Mouse (Mus musculus) urinary bladder, postnatal 25 days (tissue): ENCODE data around the gene Lgals9.
"Not testable (repeated sequence)": the region's sequence is repeated elsewhere in the genome, so short reads cannot be mapped to it uniquely, and the experiment has no call there.

Experiments used
- DNase-seq: peaks from one replicate; pipeline ENCODE4 v3.0.0; 2022; ENCODE audit warnings: low spot score

Lgals9 gene

GRCm38 (mm10) chr11:79007356-79007755, 22.6 kb upstream of the Lgals9 start:
- not testable (repeated sequence) for DNase-seq

- DNase-seq = no peak
Observed at GRCm38 (mm10) chr11:79006417-79006816, 21.7 kb upstream of the Lgals9 start.

GRCm38 (mm10) chr11:79005578-79006394, 21.0 kb upstream of the Lgals9 start:
- no peak for DNase-seq

GRCm38 (mm10) chr11:79003769-79004638, 19.3 kb upstream of the Lgals9 start:
- DNase-seq = no peak

GRCm38 (mm10) chr11:79003053-79003768, 18.5 kb upstream of the Lgals9 start:
- DNase-seq = no peak

GRCm38 (mm10) chr11:79002551-79002951, 17.8 kb upstream of the Lgals9 start:
- no peak for DNase-seq

- DNase-seq = no peak
Observed at GRCm38 (mm10) chr11:79001871-79002270, 17.1 kb upstream of the Lgals9 start.

- no peak for DNase-seq
Observed at GRCm38 (mm10) chr11:78999118-78999517, 14.4 kb upstream of the Lgals9 start.

- not testable (repeated sequence) for DNase-seq
Observed at GRCm38 (mm10) chr11:78990875-78991543, 6.3 kb upstream of the Lgals9 start.

GRCm38 (mm10) chr11:78990096-78990495, 5.3 kb upstream of the Lgals9 start:
- no peak for DNase-seq

- not testable (repeated sequence) for DNase-seq
Observed at GRCm38 (mm10) chr11:78989206-78989605, 4.5 kb upstream of the Lgals9 start.

- DNase-seq = no peak
Observed at GRCm38 (mm10) chr11:78986311-78987002, 1.7 kb upstream of the Lgals9 start.

GRCm38 (mm10) chr11:78985505-78985904, 759 bp upstream of the Lgals9 start:
- DNase-seq = no peak

- DNase-seq = no peak
Observed at GRCm38 (mm10) chr11:78983539-78983938, 1.2 kb downstream of the Lgals9 start.

- DNase-seq = no peak
Observed at GRCm38 (mm10) chr11:78982513-78983291, 2.0 kb downstream of the Lgals9 start.

GRCm38 (mm10) chr11:78982042-78982441, 2.7 kb downstream of the Lgals9 start:
- no peak for DNase-seq

- no peak for DNase-seq
Observed at GRCm38 (mm10) chr11:78980083-78980634, 4.6 kb downstream of the Lgals9 start.

GRCm38 (mm10) chr11:78978176-78979019, 6.3 kb downstream of the Lgals9 start:
- no peak for DNase-seq
